Mouse (Mus musculus): Measurements from ENCODE around the gene 2610507B11Rik. TPM values are rescaled to one million over a fixed set of nuclear protein-coding genes. Genes with fewer than 3 reads are reported as not detected.

2610507B11Rik gene
- polyA plus RNA-seq, 2 experiments, result 61.7 to 72.6 TPM

DNA sequence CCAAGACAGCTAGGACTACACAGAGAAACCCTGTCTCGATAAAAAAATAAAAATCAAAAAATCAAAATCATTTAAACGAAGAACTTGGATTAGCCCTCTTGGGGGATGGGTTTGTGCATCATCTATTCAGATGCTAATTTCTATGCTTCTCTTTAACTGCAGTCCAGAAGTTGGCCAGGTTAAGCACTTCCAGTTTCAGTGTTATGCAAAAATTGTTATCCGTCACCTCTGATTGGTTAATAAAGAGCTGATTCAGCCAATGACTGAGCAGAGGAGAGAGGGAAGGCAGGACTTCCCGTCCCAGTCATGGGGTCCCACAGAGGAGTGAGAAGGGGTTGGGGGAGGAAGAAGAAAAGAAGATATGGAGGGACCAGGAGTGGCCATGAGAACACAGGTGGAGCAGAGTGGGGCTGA is 13.8 kb upstream of the 2610507B11Rik start:
- ATAC-seq (ENCODE audit: low FRiP score, low read depth) (no peak), DNase-seq (ENCODE audit: low spot score) (no peak)
- Histone ChIP-seq H3K4me1 (ENCODE audit: control insufficient read depth, insufficient read depth, low read length) (peaks cover 20% of the 10 kb centered on the region), H3K4me3 (replicated peaks; ENCODE audit: low read length) (no peak overlapping the region), H3K36me3 (ENCODE audit: control insufficient read depth, insufficient read depth, low read length) (peaks cover 26% of the 10 kb centered on the region), H3K27ac (replicated peaks; ENCODE audit: low read depth, low read length) (no peak overlapping the region), H3K9ac (ENCODE audit: low read depth, low read length, severe bottlenecking) (no peak overlapping the region), H3K9me3 (ENCODE audit: control insufficient read depth, low read length) (no peaks in the 10 kb centered on the region), H3K27me3 (ENCODE audit: control insufficient read depth, insufficient read depth, low read length) (no peaks in the 10 kb centered on the region), H3K4me2 (replicated peaks; ENCODE audit: low read depth, low read length, severe bottlenecking) (no peak overlapping the region)
- 73% methylated on average over 4 of the region's 4 CpGs for WGBS
- TF ChIP-seq POLR2A (IDR thresholded peaks at IDR 0.05; ENCODE audit: borderline replicate concordance, extremely low read depth, insufficient read depth, insufficient read length), result no peak

- Histone ChIP-seq H3K9ac (ENCODE audit: low read depth, low read length, severe bottlenecking) (no peak overlapping the region), H3K27ac (replicated peaks; ENCODE audit: low read depth, low read length) (no peak overlapping the region), H3K9me3 (ENCODE audit: control insufficient read depth, low read length) (no peaks in the 10 kb centered on the region), H3K4me2 (replicated peaks; ENCODE audit: low read depth, low read length, severe bottlenecking) (no peak overlapping the region), H3K4me3 (replicated peaks; ENCODE audit: low read length) (no peak overlapping the region), H3K36me3 (ENCODE audit: control insufficient read depth, insufficient read depth, low read length) (peaks cover 30% of the 10 kb centered on the region), H3K4me1 (ENCODE audit: control insufficient read depth, insufficient read depth, low read length) (no peaks in the 10 kb centered on the region), H3K27me3 (ENCODE audit: control insufficient read depth, insufficient read depth, low read length) (no peaks in the 10 kb centered on the region)
- ATAC-seq (ENCODE audit: low FRiP score, low read depth), result no peak
- TF ChIP-seq POLR2A (IDR thresholded peaks at IDR 0.05; ENCODE audit: borderline replicate concordance, extremely low read depth, insufficient read depth, insufficient read length), result no peak
- 90% methylated on average over 1 of the region's 1 CpGs for WGBS
- no peak for DNase-seq (ENCODE audit: low spot score)
Measured at GRCm38 (mm10) chr11:78256618-78257017, 4.9 kb upstream of the 2610507B11Rik start.

DNA sequence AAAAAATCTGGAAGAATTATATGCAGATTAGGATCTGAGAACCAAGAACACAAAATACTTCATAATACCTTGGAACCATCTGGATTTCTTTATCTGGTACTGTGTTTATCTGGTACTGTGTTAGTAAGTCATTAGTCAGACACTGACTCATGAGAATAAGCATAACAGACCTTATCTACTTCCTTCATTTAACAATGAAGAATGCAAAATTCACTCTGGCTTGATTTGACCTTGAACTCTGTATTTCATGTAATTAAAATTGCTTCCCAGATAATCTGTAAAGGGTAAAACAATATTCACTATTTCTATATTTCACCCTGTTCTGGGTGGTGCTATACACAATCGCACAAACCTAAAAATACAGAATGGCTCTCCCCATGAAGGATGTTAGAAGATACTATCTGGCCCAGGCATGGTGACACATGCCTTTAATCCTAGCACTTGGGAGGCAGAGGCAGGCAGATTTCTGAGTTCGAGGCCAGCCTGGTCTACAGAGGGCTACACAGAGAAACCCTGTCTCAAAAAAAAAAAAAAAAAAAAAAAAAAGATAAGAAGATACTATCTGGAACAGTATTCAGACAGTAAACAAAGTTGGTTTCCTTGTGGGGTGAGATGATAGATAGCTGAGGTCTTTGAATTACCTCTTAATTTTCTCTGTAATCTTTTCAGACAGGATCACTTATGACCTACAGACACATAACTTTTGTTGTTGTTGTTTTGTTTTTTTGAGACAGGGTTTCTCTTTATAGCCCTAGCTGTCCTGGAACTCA is 878 bp upstream of the 2610507B11Rik start:
- no peaks in the 10 kb centered on the region for H3K9me3 ChIP-seq (ENCODE audit: control insufficient read depth, low read length)
- no peak overlapping the region for H3K27ac ChIP-seq (replicated peaks; ENCODE audit: low read depth, low read length)
- no peak for ATAC-seq (ENCODE audit: low FRiP score, low read depth)
- no peak for TF ChIP-seq POLR2A (IDR thresholded peaks at IDR 0.05; ENCODE audit: borderline replicate concordance, extremely low read depth, insufficient read depth, insufficient read length)
- 95% methylated on average over 2 of the region's 2 CpGs for WGBS
- H3K27me3 ChIP-seq (ENCODE audit: control insufficient read depth, insufficient read depth, low read length), result no peaks in the 10 kb centered on the region
- H3K36me3 ChIP-seq (ENCODE audit: control insufficient read depth, insufficient read depth, low read length), result peaks cover 26% of the 10 kb centered on the region
- H3K4me2 ChIP-seq (replicated peaks; ENCODE audit: low read depth, low read length, severe bottlenecking), result peak overlapping the region; percentile 40
- H3K4me1 ChIP-seq (ENCODE audit: control insufficient read depth, insufficient read depth, low read length), result peaks cover 3% of the 10 kb centered on the region; the same call in 1 of the 2 replicates
- no peak overlapping the region; the same call in 1 of the 2 replicates for H3K9ac ChIP-seq (ENCODE audit: low read depth, low read length, severe bottlenecking)
- no peak for DNase-seq (ENCODE audit: low spot score)
- H3K4me3 ChIP-seq (replicated peaks; ENCODE audit: low read length), result peak overlapping the region; percentile 91

DNA sequence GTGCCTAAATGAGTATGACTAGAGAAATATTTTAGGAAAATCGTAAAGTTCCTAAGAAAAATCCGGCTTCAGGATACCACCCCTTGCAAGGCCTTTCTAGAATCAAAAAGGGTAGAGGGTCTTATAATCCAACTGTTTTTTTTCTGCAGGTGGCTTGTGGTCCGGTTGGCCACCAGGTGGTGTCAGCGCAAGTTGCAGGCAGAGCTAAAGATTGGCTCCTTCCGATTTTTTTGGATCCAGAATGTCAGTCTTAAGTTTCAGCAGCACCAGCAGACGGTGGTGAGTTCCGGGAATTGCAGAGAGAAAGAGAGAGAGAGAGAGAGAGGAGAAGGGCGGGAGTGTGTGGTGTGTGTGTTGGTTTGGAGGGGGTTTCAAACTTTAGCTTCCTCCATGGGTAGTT is 998 bp downstream of the 2610507B11Rik start:
- Histone ChIP-seq H3K4me3 (replicated peaks; ENCODE audit: low read length) (peak overlapping the region; percentile 91), H3K27me3 (ENCODE audit: control insufficient read depth, insufficient read depth, low read length) (no peaks in the 10 kb centered on the region), H3K9ac (ENCODE audit: low read depth, low read length, severe bottlenecking) (0 out of 2 replicates have a peak overlapping the region, but pooled peaks have one; percentile 77), H3K4me2 (replicated peaks; ENCODE audit: low read depth, low read length, severe bottlenecking) (peak overlapping the region; percentile 62), H3K36me3 (ENCODE audit: control insufficient read depth, insufficient read depth, low read length) (peaks cover 44% of the 10 kb centered on the region), H3K9me3 (ENCODE audit: control insufficient read depth, low read length) (no peaks in the 10 kb centered on the region), H3K27ac (replicated peaks; ENCODE audit: low read depth, low read length) (no peak overlapping the region), H3K4me1 (ENCODE audit: control insufficient read depth, insufficient read depth, low read length) (peaks cover 3% of the 10 kb centered on the region; the same call in 1 of the 2 replicates)
- ATAC-seq (ENCODE audit: low FRiP score, low read depth), result no peak; the same call in 1 of the 2 replicates
- TF ChIP-seq POLR2A (IDR thresholded peaks at IDR 0.05; ENCODE audit: borderline replicate concordance, extremely low read depth, insufficient read depth, insufficient read length), result no peak
- 6% methylated on average over 8 of the region's 8 CpGs for WGBS
- peak; percentile 84 for DNase-seq (ENCODE audit: low spot score)

- no peak overlapping the region for H3K27ac ChIP-seq (replicated peaks; ENCODE audit: low read depth, low read length)
- ATAC-seq (ENCODE audit: low FRiP score, low read depth) (no peak), DNase-seq (ENCODE audit: low spot score) (no peak)
- H3K27me3 ChIP-seq (ENCODE audit: control insufficient read depth, insufficient read depth, low read length), result no peaks in the 10 kb centered on the region
- peaks cover 71% of the 10 kb centered on the region for H3K36me3 ChIP-seq (ENCODE audit: control insufficient read depth, insufficient read depth, low read length)
- H3K9me3 ChIP-seq (ENCODE audit: control insufficient read depth, low read length), result no peaks in the 10 kb centered on the region
- no peak overlapping the region for H3K9ac ChIP-seq (ENCODE audit: low read depth, low read length, severe bottlenecking)
- H3K4me3 ChIP-seq (replicated peaks; ENCODE audit: low read length), result no peak overlapping the region
- TF ChIP-seq POLR2A (IDR thresholded peaks at IDR 0.05; ENCODE audit: borderline replicate concordance, extremely low read depth, insufficient read depth, insufficient read length), result no peak
- WGBS, result 88% methylated on average over 6 of the region's 6 CpGs
- peaks cover 3% of the 10 kb centered on the region; the same call in 1 of the 2 replicates for H3K4me1 ChIP-seq (ENCODE audit: control insufficient read depth, insufficient read depth, low read length)
- no peak overlapping the region for H3K4me2 ChIP-seq (replicated peaks; ENCODE audit: low read depth, low read length, severe bottlenecking)
Measured at GRCm38 (mm10) chr11:78265571-78265970, 4.0 kb downstream of the 2610507B11Rik start.

Measured in limb, embryonic 14.5 days (tissue).